Mouse (Mus musculus): ENCODE data around the gene Defb46. TPM values are rescaled to one million over a fixed set of nuclear protein-coding genes. Genes with fewer than 3 reads are reported as not detected.

Defb46 gene
- polyA plus RNA-seq (2014; fragmentation: Illumina TruSeq; extraction: RNeasy Lipid Tissue Mini Kit (QIAGEN cat#74804); ENCODE audit: low read depth, low replicate concordance): not detected

DNA sequence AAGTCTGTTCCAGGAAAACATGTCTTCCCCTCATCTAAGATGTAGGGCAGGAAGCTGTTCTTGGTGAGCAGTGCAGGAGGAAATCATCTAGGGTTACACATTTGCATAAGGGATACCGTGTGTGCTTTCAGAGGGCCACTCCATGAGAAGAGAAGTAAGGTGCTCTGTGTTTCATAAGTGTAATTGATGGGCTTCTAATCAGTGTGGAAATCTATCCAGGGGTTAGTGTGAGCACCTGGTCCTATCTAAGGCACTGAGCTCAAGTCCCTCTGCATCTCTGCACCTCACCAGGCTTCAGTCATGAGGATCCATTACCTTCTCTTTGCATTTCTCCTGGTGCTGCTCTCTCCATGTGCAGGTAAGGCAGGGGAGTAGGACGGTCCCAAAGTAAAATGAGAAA is at the start of gene Defb46:
TSS of gene Defb46 (plus strand) at position 301 of the 400 bp plus-strand sequence.

DNA sequence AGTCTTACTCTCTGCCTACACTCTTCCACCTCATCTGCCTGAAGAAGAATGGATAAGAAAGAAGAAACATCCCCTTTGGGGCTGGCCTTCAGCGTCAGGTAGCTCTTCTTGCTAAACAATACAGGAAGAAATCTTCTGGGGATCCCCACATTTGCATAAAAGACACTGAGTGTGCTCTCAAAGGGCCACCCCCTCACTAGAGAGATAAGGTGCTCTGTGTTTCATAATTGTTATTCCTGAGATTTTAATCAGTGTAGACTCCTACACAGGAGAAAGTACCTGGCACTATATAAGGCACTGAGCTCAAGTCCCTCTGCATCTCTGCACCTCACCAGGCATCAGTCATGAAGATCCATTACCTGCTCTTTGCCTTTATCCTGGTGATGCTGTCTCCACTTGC is 14.6 kb upstream of the Defb46 start, which contains the start of gene Defb6:
TSS of gene Defb6 (plus strand) at position 318 of the 400 bp plus-strand sequence.

DNA sequence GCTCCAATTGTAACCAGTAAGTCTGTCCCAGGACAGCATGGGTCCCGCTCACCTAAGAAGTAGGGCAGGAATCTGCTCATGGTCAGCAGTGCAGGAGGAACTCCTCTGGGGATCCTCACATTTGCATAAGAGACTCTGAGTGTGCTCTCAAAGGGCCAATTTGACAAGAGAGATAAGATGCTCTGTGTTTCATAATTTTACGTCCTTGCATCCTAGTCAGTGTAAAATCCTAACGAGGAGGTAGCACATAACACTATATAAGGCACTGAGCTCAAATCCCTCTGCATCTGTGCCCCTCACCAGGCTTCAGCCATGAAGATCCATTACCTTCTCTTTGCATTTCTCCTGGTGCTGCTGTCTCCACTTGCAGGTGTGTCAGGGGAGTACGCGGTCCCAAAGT is 7.6 kb downstream of the Defb46 start, which contains the start of gene Defb5:
TSS of gene Defb5 (plus strand) at position 301 of the 400 bp plus-strand sequence.

Other genes with a start within 250 kb of the Defb46 start
- gene Defb37, start 248.9 kb upstream of the Defb46 start, polyA plus RNA-seq (2014; fragmentation: Illumina TruSeq; extraction: RNeasy Lipid Tissue Mini Kit (QIAGEN cat#74804); ENCODE audit: low read depth, low replicate concordance): not detected
- gene Defb38, start 213.3 kb upstream of the Defb46 start, polyA plus RNA-seq (2014; fragmentation: Illumina TruSeq; extraction: RNeasy Lipid Tissue Mini Kit (QIAGEN cat#74804); ENCODE audit: low read depth, low replicate concordance): not detected
- not detected for gene Defb39, start 175.1 kb upstream of the Defb46 start, polyA plus RNA-seq (2014; fragmentation: Illumina TruSeq; extraction: RNeasy Lipid Tissue Mini Kit (QIAGEN cat#74804); ENCODE audit: low read depth, low replicate concordance)
- not detected for gene Defb12, start 125.1 kb upstream of the Defb46 start, polyA plus RNA-seq (2014; fragmentation: Illumina TruSeq; extraction: RNeasy Lipid Tissue Mini Kit (QIAGEN cat#74804); ENCODE audit: low read depth, low replicate concordance)
- gene Defb34, start 116.2 kb upstream of the Defb46 start, polyA plus RNA-seq (2014; fragmentation: Illumina TruSeq; extraction: RNeasy Lipid Tissue Mini Kit (QIAGEN cat#74804); ENCODE audit: low read depth, low replicate concordance): not detected
- not detected for gene Gm45826, start 99.1 kb upstream of the Defb46 start, polyA plus RNA-seq (2014; fragmentation: Illumina TruSeq; extraction: RNeasy Lipid Tissue Mini Kit (QIAGEN cat#74804); ENCODE audit: low read depth, low replicate concordance)
- gene Defb14, start 45.6 kb upstream of the Defb46 start, polyA plus RNA-seq (2014; fragmentation: Illumina TruSeq; extraction: RNeasy Lipid Tissue Mini Kit (QIAGEN cat#74804); ENCODE audit: low read depth, low replicate concordance): not detected
- gene Defb4, start 41.2 kb upstream of the Defb46 start, polyA plus RNA-seq (2014; fragmentation: Illumina TruSeq; extraction: RNeasy Lipid Tissue Mini Kit (QIAGEN cat#74804); ENCODE audit: low read depth, low replicate concordance): not detected
- not detected for gene Defb6, start 14.4 kb upstream of the Defb46 start, polyA plus RNA-seq (2014; fragmentation: Illumina TruSeq; extraction: RNeasy Lipid Tissue Mini Kit (QIAGEN cat#74804); ENCODE audit: low read depth, low replicate concordance)
- not detected for gene Defb5, start 7.7 kb downstream of the Defb46 start, polyA plus RNA-seq (2014; fragmentation: Illumina TruSeq; extraction: RNeasy Lipid Tissue Mini Kit (QIAGEN cat#74804); ENCODE audit: low read depth, low replicate concordance)
- gene Defb3, start 53.4 kb downstream of the Defb46 start, polyA plus RNA-seq (2014; fragmentation: Illumina TruSeq; extraction: RNeasy Lipid Tissue Mini Kit (QIAGEN cat#74804); ENCODE audit: low read depth, low replicate concordance): not detected
- not detected for gene Defb8, start 207.7 kb downstream of the Defb46 start, polyA plus RNA-seq (2014; fragmentation: Illumina TruSeq; extraction: RNeasy Lipid Tissue Mini Kit (QIAGEN cat#74804); ENCODE audit: low read depth, low replicate concordance)

Data from adrenal gland, adult 10 weeks (tissue).